Mouse (Mus musculus) thymus, adult 2 months (tissue): ENCODE measurements around the gene Defb19. TPM values are rescaled to one million over a fixed set of nuclear protein-coding genes. Genes with fewer than 3 reads are reported as not detected.

Experiments
- DNase-seq: peaks from one replicate; pipeline ENCODE4 v3.0.0; 2021
- H3K27ac ChIP-seq: fragments of 200-500 bp; 2 replicates; pipeline ENCODE4 v1.5.1; 2012; ENCODE audit warnings: low read length, control low read depth; ENCODE audit not compliant: control insufficient read depth, insufficient read depth
- H3K27me3 ChIP-seq: fragments of 200-500 bp; 2 replicates; pipeline ENCODE4 v1.6.1; 2012; ENCODE audit warnings: mild to moderate bottlenecking, low read length, moderate library complexity, mixed read lengths; ENCODE audit not compliant: control insufficient read depth, insufficient read depth
- H3K36me3 ChIP-seq: fragments of 200-500 bp; 2 replicates; pipeline ENCODE4 v1.6.1; 2012; ENCODE audit warnings: mild to moderate bottlenecking, low read length, moderate library complexity; ENCODE audit not compliant: control insufficient read depth, insufficient read depth
- H3K4me1 ChIP-seq: fragments of 200-500 bp; replicated peaks from 2 replicates; pipeline ENCODE4 v1.6.1; 2012; ENCODE audit warnings: low read length; ENCODE audit not compliant: control insufficient read depth, insufficient read depth
- H3K4me3 ChIP-seq: fragments of 200-500 bp; 2 replicates; pipeline ENCODE4 v1.5.1; 2012; ENCODE audit warnings: mild to moderate bottlenecking, low read length, control low read depth, moderate library complexity; ENCODE audit not compliant: control insufficient read depth, insufficient read depth
- CTCF ChIP-seq: fragments of 200-500 bp; IDR thresholded peaks from 2 replicates; pipeline ENCODE4 v1.5.1; 2012; ENCODE audit warnings: mild to moderate bottlenecking, control low read depth, low read length, moderate library complexity, borderline replicate concordance; ENCODE audit not compliant: control insufficient read depth, poor library complexity, insufficient read depth; ENCODE audit errors: extremely low read depth
- POLR2A ChIP-seq: fragments of 200-500 bp; IDR thresholded peaks from 2 replicates; pipeline ENCODE4 v1.6.1; 2012; ENCODE audit warnings: mild to moderate bottlenecking, low read length, control low read depth, moderate library complexity; ENCODE audit not compliant: control insufficient read depth, poor library complexity, insufficient read depth; ENCODE audit errors: extremely low read depth
- WGBS: fragments of 180-500 bp; shearing (Covaris S2); methylation state at CpG from one replicate; pipeline ENCODE4 v1.1.7; 2018; 5-methylcytosine and 5-hydroxymethylcytosine counted together
- polyA plus RNA-seq: library from polyadenylated mRNA; depleted of rRNA; stranded (reverse); fragments of >200 nt; gene quantifications from 2 replicates; pipeline ENCODE4 v1.2.3, GENCODE M21; 2012

The Defb19 gene
- polyA plus RNA-seq, 1 experiment: 1.5 TPM

GRCm38 (mm10) chr2:152622953-152623352 lies 42.8 kb upstream of the Defb19 start, which contains the start of gene Defb25:
Gene Defb25, minus strand, starts transcription at chr2:152623053.
- H3K4me3 ChIP-seq: no peak within 1 kb of the TSS
- 92% methylated on average over 7 of the region's 7 CpGs for WGBS
- TF ChIP-seq CTCF: no peak
- no peak for TF ChIP-seq POLR2A
- H3K36me3 ChIP-seq: no peaks in the 10 kb centered on the region
- peaks cover 5% of the 10 kb centered on the region; the same call in 1 of the 2 replicates for H3K27me3 ChIP-seq
- no peak within 1 kb of the TSS for H3K27ac ChIP-seq
- 0 out of 2 replicates have a peak, but pooled peaks cover 2% of the 10 kb centered on the region for H3K4me1 ChIP-seq
- no peak for DNase-seq

- Histone ChIP-seq H3K27ac (no peak overlapping the region), H3K27me3 (peaks cover 5% of the 10 kb centered on the region; the same call in 1 of the 2 replicates), H3K36me3 (no peaks in the 10 kb centered on the region), H3K4me3 (no peak overlapping the region), H3K4me1 (0 out of 2 replicates have a peak, but pooled peaks cover 2% of the 10 kb centered on the region)
- TF ChIP-seq POLR2A: no peak
- TF ChIP-seq CTCF: no peak
- WGBS: 87% methylated on average over 13 of the region's 13 CpGs
- DNase-seq: no peak
Measured at GRCm38 (mm10) chr2:152622151-152622550, 42.0 kb upstream of the Defb19 start.

- no peak for DNase-seq
- H3K4me3 ChIP-seq: no peak overlapping the region
- 16% methylated on average over 9 of the region's 9 CpGs for WGBS
- no peak for TF ChIP-seq CTCF
- TF ChIP-seq POLR2A: no peak
- 0 out of 2 replicates have a peak, but pooled peaks cover 2% of the 10 kb centered on the region for H3K4me1 ChIP-seq
- H3K36me3 ChIP-seq: no peaks in the 10 kb centered on the region
- H3K27ac ChIP-seq: no peak overlapping the region
- H3K27me3 ChIP-seq: no peaks in the 10 kb centered on the region
Measured at GRCm38 (mm10) chr2:152620367-152621134, 40.4 kb upstream of the Defb19 start.

- peak; percentile 18 for DNase-seq
- Histone ChIP-seq H3K36me3 (no peaks in the 10 kb centered on the region), H3K27me3 (no peaks in the 10 kb centered on the region), H3K4me3 (no peak overlapping the region), H3K27ac (no peak overlapping the region), H3K4me1 (0 out of 2 replicates have a peak, but pooled peaks cover 2% of the 10 kb centered on the region)
- no peak for TF ChIP-seq CTCF
- no peak for TF ChIP-seq POLR2A
- 68% methylated on average over 5 of the region's 5 CpGs for WGBS
Measured at GRCm38 (mm10) chr2:152617374-152617773, 37.3 kb upstream of the Defb19 start.

GRCm38 (mm10) chr2:152616470-152616869 lies 36.4 kb upstream of the Defb19 start:
- Histone ChIP-seq H3K27ac (no peak overlapping the region), H3K4me1 (0 out of 2 replicates have a peak, but pooled peaks cover 2% of the 10 kb centered on the region), H3K27me3 (no peaks in the 10 kb centered on the region), H3K36me3 (no peaks in the 10 kb centered on the region), H3K4me3 (no peak overlapping the region)
- no peak for TF ChIP-seq POLR2A
- no peak for TF ChIP-seq CTCF
- WGBS: 44% methylated on average over 6 of the region's 6 CpGs
- DNase-seq: no peak

GRCm38 (mm10) chr2:152615563-152615962 lies 35.5 kb upstream of the Defb19 start:
- no peak overlapping the region for H3K27ac ChIP-seq
- no peaks in the 10 kb centered on the region for H3K36me3 ChIP-seq
- H3K4me3 ChIP-seq: no peak overlapping the region
- no peaks in the 10 kb centered on the region for H3K4me1 ChIP-seq
- DNase-seq: peak; percentile 47
- WGBS: 22% methylated on average over 7 of the region's 7 CpGs
- no peak for TF ChIP-seq CTCF
- no peak for TF ChIP-seq POLR2A
- H3K27me3 ChIP-seq: no peaks in the 10 kb centered on the region
